Mouse (Mus musculus) kidney, adult 2 months (tissue): Measurements from ENCODE around the gene Saysd1.

ENCODE experiments used
- CTCF ChIP-seq: fragments of 200-500 bp; conservative IDR thresholded peaks from 2 replicates; pipeline ENCODE4 v1.5.1; 2011; ENCODE audit warnings: low read depth, mild to moderate bottlenecking, control low read depth, low read length, moderate library complexity, mixed read lengths; ENCODE audit not compliant: insufficient read depth, insufficient read length
- POLR2A ChIP-seq: fragments of 200-500 bp; IDR thresholded peaks from one replicate; pipeline ENCODE4 v1.6.1; 2011; ENCODE audit warnings: low read depth, low read length, control low read depth

GRCm38 (mm10) chr14:20120012-20120411, 18.3 kb downstream of the Saysd1 start:
- TF ChIP-seq CTCF (no peak), POLR2A (no peak)
